In the genomic region with DNA sequence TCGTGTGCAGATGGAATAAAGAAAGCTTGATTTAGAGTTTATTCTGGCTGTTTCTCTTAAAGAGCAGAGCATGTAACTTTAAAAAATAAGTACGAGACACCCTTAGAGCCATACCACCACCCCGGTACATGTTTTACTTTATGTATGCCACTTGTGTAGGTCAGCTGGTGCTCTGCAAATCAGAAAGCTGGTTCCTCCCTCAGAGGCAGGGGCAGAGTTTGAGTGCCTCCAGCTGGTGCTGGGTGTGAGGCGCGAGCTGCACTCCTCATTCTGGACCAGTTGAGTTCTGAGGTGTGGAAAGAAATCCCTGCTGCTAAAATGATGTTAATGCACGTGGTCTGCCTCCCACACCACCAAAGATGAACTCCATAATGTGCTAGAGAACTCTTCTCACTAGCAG, we compare ENCODE assay signal across 14 mouse cellular contexts. TPM values are rescaled to one million over a fixed set of nuclear protein-coding genes. Genes with fewer than 3 reads are reported as not detected.
DNase-seq lines count a peak whose midpoint lies in the region; ATAC-seq and TF ChIP-seq lines count a peak whose summit lies in the region.
"Had no signal": no experiment of that assay in that cellular context is flagged by ENCODE, and none has a peak within 500 bp of the region (broad histone marks: within the 10 kb centered on the region; RNA-seq: fewer than 3 reads in every experiment).

No protein-coding gene starts in this region.

- peak; percentile 52 for TF ChIP-seq CTCF in intestine, postnatal 0 days (IDR thresholded peaks at IDR 0.05; ENCODE audit: low read depth)

- no peaks in the 10 kb centered on the region for H3K27me3 ChIP-seq in forebrain, embryonic 11.5 days (ENCODE audit: control insufficient read depth, insufficient read depth, low read length)
- H3K27me3 ChIP-seq in forebrain, embryonic 10.5 days (ENCODE audit: poor library complexity, severe bottlenecking) = peaks cover 6% of the 10 kb centered on the region; the same call in 1 of the 2 replicates
- no peaks in the 10 kb centered on the region for H3K27me3 ChIP-seq in intestine, postnatal 0 days (replicated peaks; ENCODE audit: control insufficient read depth, insufficient read depth, low read length)
- no peaks in the 10 kb centered on the region for H3K27me3 ChIP-seq in intestine, embryonic 16.5 days (replicated peaks; ENCODE audit: control insufficient read depth, insufficient read depth, low read length)
- no peaks in the 10 kb centered on the region for H3K27me3 ChIP-seq in neural tube, embryonic 12.5 days (replicated peaks)
- no peaks in the 10 kb centered on the region for H3K27me3 ChIP-seq in neural tube, embryonic 15.5 days (replicated peaks)
- H3K27me3 ChIP-seq: intestine, embryonic 15.5 days had no signal

- no peaks in the 10 kb centered on the region; the same call in 1 of the 2 replicates for H3K4me1 ChIP-seq in forebrain, embryonic 11.5 days (replicated peaks; ENCODE audit: control insufficient read depth, insufficient read depth, low read length)
- H3K4me1 ChIP-seq in forebrain, embryonic 10.5 days = peaks cover 30% of the 10 kb centered on the region
- no peaks in the 10 kb centered on the region for H3K4me1 ChIP-seq in intestine, postnatal 0 days (replicated peaks; ENCODE audit: control insufficient read depth, insufficient read depth, low read length)
- H3K4me1 ChIP-seq in intestine, embryonic 16.5 days (ENCODE audit: control insufficient read depth, insufficient read depth, low read length) = peaks cover 2% of the 10 kb centered on the region; the same call in 1 of the 2 replicates
- 0 out of 2 replicates have a peak, but pooled peaks cover 4% of the 10 kb centered on the region for H3K4me1 ChIP-seq in neural tube, embryonic 12.5 days
- H3K4me1 ChIP-seq in neural tube, embryonic 15.5 days = peaks cover 5% of the 10 kb centered on the region; the same call in 1 of the 2 replicates

- no peak for DNase-seq in forebrain, embryonic 11.5 days (ENCODE audit: low spot score)
- DNase-seq in forebrain, embryonic 10.5 days (ENCODE audit: extremely low spot score, low spot score) = no peak
- peak; percentile 17 for DNase-seq in telencephalon, adult 2 months (ENCODE audit: low read depth, low spot score)
- no peak for DNase-seq in left cerebral cortex, postnatal 10 days (ENCODE audit: extremely low spot score in 1 of 2, low spot score in 2 of 2)
- DNase-seq: cerebellum, adult 9-11 months; heart, postnatal 10 days; spleen, adult 18-20 months; thymus, postnatal 36 days had no signal

- intact Hi-C loops in left cerebral cortex, postnatal 10 days (cut with DNase I) = no loop called here

- H3K27ac ChIP-seq in forebrain, embryonic 11.5 days (ENCODE audit: low read depth, low read length) = no peak overlapping the region
- no peak overlapping the region for H3K27ac ChIP-seq in forebrain, embryonic 10.5 days
- H3K27ac ChIP-seq in intestine, postnatal 0 days (ENCODE audit: low read depth, low read length) = no peak overlapping the region
- no peak overlapping the region for H3K27ac ChIP-seq in intestine, embryonic 16.5 days (ENCODE audit: low read length)
- no peak overlapping the region for H3K27ac ChIP-seq in neural tube, embryonic 12.5 days
- no peak overlapping the region for H3K27ac ChIP-seq in neural tube, embryonic 15.5 days (replicated peaks)
- H3K27ac ChIP-seq: intestine, embryonic 15.5 days had no signal

- H3K4me3 ChIP-seq in forebrain, embryonic 11.5 days (ENCODE audit: low read depth, low read length) = no peak overlapping the region
- no peak overlapping the region for H3K4me3 ChIP-seq in forebrain, embryonic 10.5 days
- no peak overlapping the region for H3K4me3 ChIP-seq in intestine, postnatal 0 days (ENCODE audit: low read depth, low read length)
- no peak overlapping the region for H3K4me3 ChIP-seq in intestine, embryonic 16.5 days (ENCODE audit: low read length)
- H3K4me3 ChIP-seq in neural tube, embryonic 12.5 days = no peak overlapping the region
- no peak overlapping the region for H3K4me3 ChIP-seq in neural tube, embryonic 15.5 days (replicated peaks)
- H3K4me3 ChIP-seq: intestine, embryonic 15.5 days; myocyte had no signal

- no peak overlapping the region for H3K4me2 ChIP-seq in forebrain, embryonic 11.5 days (ENCODE audit: low read depth, low read length, severe bottlenecking)
- no peak overlapping the region for H3K4me2 ChIP-seq in intestine, postnatal 0 days (replicated peaks; ENCODE audit: low read depth)
- H3K4me2 ChIP-seq in intestine, embryonic 16.5 days (ENCODE audit: low read depth, low read length) = no peak overlapping the region
- no peak overlapping the region for H3K4me2 ChIP-seq in neural tube, embryonic 12.5 days (replicated peaks)
- H3K4me2 ChIP-seq in neural tube, embryonic 15.5 days = no peak overlapping the region
- H3K4me2 ChIP-seq: intestine, embryonic 15.5 days had no signal

- no peaks in the 10 kb centered on the region for H3K9me3 ChIP-seq in forebrain, embryonic 11.5 days (ENCODE audit: control insufficient read depth, low read length)
- H3K9me3 ChIP-seq in forebrain, embryonic 10.5 days = no peaks in the 10 kb centered on the region
- H3K9me3 ChIP-seq in intestine, postnatal 0 days (ENCODE audit: control insufficient read depth) = no peaks in the 10 kb centered on the region
- H3K9me3 ChIP-seq in intestine, embryonic 16.5 days (ENCODE audit: control insufficient read depth, low read length) = no peaks in the 10 kb centered on the region
- no peaks in the 10 kb centered on the region for H3K9me3 ChIP-seq in neural tube, embryonic 12.5 days
- no peaks in the 10 kb centered on the region for H3K9me3 ChIP-seq in neural tube, embryonic 15.5 days (replicated peaks)
- H3K9me3 ChIP-seq: intestine, embryonic 15.5 days had no signal

- no peak overlapping the region for H3K9ac ChIP-seq in forebrain, embryonic 11.5 days (ENCODE audit: low read length)
- no peak overlapping the region for H3K9ac ChIP-seq in intestine, postnatal 0 days (ENCODE audit: low read depth, low read length)
- no peak overlapping the region for H3K9ac ChIP-seq in intestine, embryonic 16.5 days (ENCODE audit: low read depth, low read length)
- no peak overlapping the region for H3K9ac ChIP-seq in neural tube, embryonic 12.5 days
- no peak overlapping the region for H3K9ac ChIP-seq in neural tube, embryonic 15.5 days (replicated peaks)
- H3K9ac ChIP-seq: intestine, embryonic 15.5 days had no signal

- 43% methylated on average over 6 of the region's 6 CpGs for WGBS in forebrain, embryonic 11.5 days
- WGBS in forebrain, embryonic 10.5 days = 57% methylated on average over 6 of the region's 6 CpGs
- 72% methylated on average over 6 of the region's 6 CpGs for WGBS in intestine, postnatal 0 days
- 70% methylated on average over 6 of the region's 6 CpGs for WGBS in intestine, embryonic 16.5 days
- 59% methylated on average over 6 of the region's 6 CpGs for WGBS in neural tube, embryonic 12.5 days
- WGBS in neural tube, embryonic 15.5 days = 58% methylated on average over 6 of the region's 6 CpGs

- ATAC-seq in forebrain, embryonic 11.5 days (replicated peaks; ENCODE audit: low FRiP score) = 0 out of 2 replicates have a peak, but pooled peaks have one; percentile 45
- ATAC-seq in intestine, postnatal 0 days = no peak
- no peak for ATAC-seq in intestine, embryonic 16.5 days
- ATAC-seq in neural tube, embryonic 12.5 days (ENCODE audit: low FRiP score, low read depth) = peak; percentile 66; the same call in 1 of the 2 replicates
- ATAC-seq in neural tube, embryonic 15.5 days (ENCODE audit: low FRiP score) = no peak

- no peaks in the 10 kb centered on the region for H3K36me3 ChIP-seq in forebrain, embryonic 11.5 days (ENCODE audit: control insufficient read depth, insufficient read depth, low read length)
- peaks cover 1% of the 10 kb centered on the region for H3K36me3 ChIP-seq in forebrain, embryonic 10.5 days (replicated peaks)
- H3K36me3 ChIP-seq in intestine, postnatal 0 days (ENCODE audit: control insufficient read depth, insufficient read depth) = peaks cover 18% of the 10 kb centered on the region
- 0 out of 2 replicates have a peak, but pooled peaks cover 2% of the 10 kb centered on the region for H3K36me3 ChIP-seq in intestine, embryonic 16.5 days (ENCODE audit: control insufficient read depth, insufficient read depth, low read length)
- H3K36me3 ChIP-seq in neural tube, embryonic 12.5 days = peaks cover 3% of the 10 kb centered on the region; the same call in 1 of the 2 replicates
- H3K36me3 ChIP-seq in neural tube, embryonic 15.5 days = peaks cover 13% of the 10 kb centered on the region

RNA-seq across cellular contexts. Expression of gene Plpp1, which starts 53.8 kb away (rescaled TPM):
- polyA plus RNA-seq in forebrain, embryonic 11.5 days (2014; fragmentation: Nextera tagmentation; extraction: Ambion mirVana) = 16.1 and 16.2 TPM in 2 replicates
- polyA plus RNA-seq in forebrain, embryonic 10.5 days (2016; fragmentation: Nextera tagmentation; extraction: Ambion mirVana) = 15.7 and 16.8 TPM in 2 replicates
- 91.0 and 98.5 TPM in 2 replicates for polyA plus RNA-seq in intestine, postnatal 0 days (2015; fragmentation: Nextera tagmentation; extraction: Ambion mirVana)
- 94.5 and 97.3 TPM in 2 replicates for polyA plus RNA-seq in intestine, embryonic 16.5 days (2015; fragmentation: Nextera tagmentation; extraction: Ambion mirVana)
- polyA plus RNA-seq in neural tube, embryonic 12.5 days (2016; fragmentation: Nextera tagmentation; extraction: Ambion mirVana) = 27.4 and 29.6 TPM in 2 replicates
- polyA plus RNA-seq in neural tube, embryonic 15.5 days (2015; fragmentation: Nextera tagmentation; extraction: Ambion mirVana) = 73.3 and 77.0 TPM in 2 replicates
- 10 to 100 TPM; 30.0 to 30.1 TPM for total RNA-seq in left cerebral cortex, postnatal 10 days (2021)

Comparison
In these comparisons a context has a peak if more than half of its experiments do, and no peak if none do; other contexts are left out.
1. ATAC-seq: peak in forebrain, embryonic 11.5 days (single experiment) and neural tube, embryonic 12.5 days (single experiment); none in intestine, postnatal 0 days (single experiment), intestine, embryonic 16.5 days (single experiment) and neural tube, embryonic 15.5 days (single experiment).